Mouse (Mus musculus) midbrain, embryonic 16.5 days (tissue): ENCODE results near the gene Cog6. TPM values are rescaled to one million over a fixed set of nuclear protein-coding genes. Genes with fewer than 3 reads are reported as not detected.

Experiments
- ATAC-seq: fragments of 200-750 bp; cut with Nextera tagmentation; 2 replicates; pipeline ENCODE4 v1.8.0; 2017; ENCODE audit warnings: moderate TSS enrichment
- H3K27ac ChIP-seq: fragments of 300-500 bp; sonication (generic); 2 replicates; pipeline ENCODE4 v1.5.1; 2014; ENCODE audit warnings: mild to moderate bottlenecking, low read length, mixed read lengths
- H3K27me3 ChIP-seq: fragments of 300-500 bp; sonication (generic); 2 replicates; pipeline ENCODE4 v1.6.1; 2014; ENCODE audit warnings: low read depth, low read length, mixed read lengths; ENCODE audit not compliant: control insufficient read depth, insufficient read depth
- H3K36me3 ChIP-seq: fragments of 300-500 bp; sonication (generic); 2 replicates; pipeline ENCODE4 v1.6.1; 2014; ENCODE audit warnings: mild to moderate bottlenecking, low read length, moderate library complexity, mixed read lengths; ENCODE audit not compliant: control insufficient read depth, insufficient read depth
- H3K4me1 ChIP-seq: fragments of 300-500 bp; sonication (generic); 2 replicates; pipeline ENCODE4 v1.6.1; 2014; ENCODE audit warnings: mild to moderate bottlenecking, low read length, mixed read lengths; ENCODE audit not compliant: control insufficient read depth, insufficient read depth
- H3K4me2 ChIP-seq: fragments of 300-500 bp; sonication (generic); 2 replicates; pipeline ENCODE4 v1.6.1; 2014; ENCODE audit warnings: mild to moderate bottlenecking, low read length, mixed read lengths
- H3K4me3 ChIP-seq: fragments of 300-500 bp; sonication (generic); 2 replicates; pipeline ENCODE4 v1.5.1; 2014; ENCODE audit warnings: low read depth, mild to moderate bottlenecking, low read length, moderate library complexity, mixed read lengths
- H3K9ac ChIP-seq: fragments of 300-500 bp; sonication (generic); 2 replicates; pipeline ENCODE4 v1.6.1; 2014; ENCODE audit warnings: low read depth, low read length, mixed read lengths
- H3K9me3 ChIP-seq: fragments of 300-500 bp; sonication (generic); replicated peaks from 2 replicates; pipeline ENCODE4 v1.6.1; 2014; ENCODE audit warnings: mild to moderate bottlenecking, low read length, mixed read lengths; ENCODE audit not compliant: control insufficient read depth, poor library complexity, severe bottlenecking
- WGBS: fragments of 180-500 bp; shearing (Covaris S2); extraction: QIAGEN DNeasy Blood & Tissue Kit; methylation state at CpG from one replicate; pipeline ENCODE4 v1.1.7; 2014; 5-methylcytosine and 5-hydroxymethylcytosine counted together
- polyA plus RNA-seq: library from polyadenylated mRNA; unstranded; fragments of >200 nt; fragmentation: Nextera tagmentation; extraction: Ambion mirVana; gene quantifications from 2 replicates; pipeline ENCODE4 v1.2.1, GENCODE M21; 2015

The Cog6 gene
- polyA plus RNA-seq, 1 experiment from 2014 or later, result 60.0 TPM

DNA sequence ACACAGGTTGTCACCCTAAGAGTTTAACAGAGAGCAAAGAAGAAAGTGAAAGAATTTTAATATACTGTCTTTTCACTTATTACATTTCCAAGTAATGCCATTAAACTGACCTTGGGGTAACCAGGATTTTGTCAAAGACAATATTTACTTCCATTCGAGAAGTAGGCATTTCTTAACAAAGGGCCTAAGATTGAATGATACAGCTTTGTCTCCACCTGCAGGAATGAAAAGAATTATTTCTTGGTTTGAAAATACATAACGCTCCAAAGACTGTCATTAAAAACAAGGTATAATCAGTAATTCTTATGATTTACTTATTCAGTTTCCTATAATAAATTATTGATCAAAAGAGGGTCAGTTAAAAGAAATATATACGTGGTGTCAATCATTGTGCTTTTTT is 55.4 kb downstream of the Cog6 start:
- no peak for ATAC-seq
- Histone ChIP-seq H3K4me2 (no peak overlapping the region), H3K4me1 (no peaks in the 10 kb centered on the region), H3K9me3 (no peaks in the 10 kb centered on the region), H3K36me3 (no peaks in the 10 kb centered on the region), H3K27me3 (no peaks in the 10 kb centered on the region), H3K4me3 (no peak overlapping the region), H3K9ac (no peak overlapping the region), H3K27ac (no peak overlapping the region)
- WGBS, result 87% methylated on average over 3 of the region's 3 CpGs

DNA sequence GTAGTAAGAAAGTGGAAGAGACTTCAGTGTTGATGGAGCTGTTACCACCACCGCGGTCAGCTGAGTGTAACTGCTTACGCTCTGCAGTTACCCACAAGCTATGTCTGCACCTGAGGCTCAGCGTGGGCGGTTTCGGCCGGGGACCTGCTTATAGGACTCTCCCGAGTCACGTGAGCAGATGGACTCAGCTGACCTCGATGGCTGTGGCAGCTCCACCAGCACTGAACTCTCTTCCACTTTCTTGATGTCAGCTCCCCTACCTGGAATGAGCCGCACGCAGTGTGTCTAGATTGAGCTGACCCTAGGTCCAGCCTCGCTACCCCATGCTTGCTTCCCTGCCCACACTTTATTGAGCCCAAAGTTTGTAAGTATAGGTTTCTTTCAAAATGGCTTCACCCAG is 56.1 kb downstream of the Cog6 start:
- Histone ChIP-seq H3K27me3 (no peaks in the 10 kb centered on the region), H3K4me1 (no peaks in the 10 kb centered on the region), H3K9me3 (no peaks in the 10 kb centered on the region), H3K36me3 (no peaks in the 10 kb centered on the region), H3K27ac (no peak overlapping the region), H3K4me2 (no peak overlapping the region), H3K9ac (no peak overlapping the region), H3K4me3 (no peak overlapping the region)
- no peak for ATAC-seq
- WGBS, result 97% methylated on average over 13 of the region's 13 CpGs

DNA sequence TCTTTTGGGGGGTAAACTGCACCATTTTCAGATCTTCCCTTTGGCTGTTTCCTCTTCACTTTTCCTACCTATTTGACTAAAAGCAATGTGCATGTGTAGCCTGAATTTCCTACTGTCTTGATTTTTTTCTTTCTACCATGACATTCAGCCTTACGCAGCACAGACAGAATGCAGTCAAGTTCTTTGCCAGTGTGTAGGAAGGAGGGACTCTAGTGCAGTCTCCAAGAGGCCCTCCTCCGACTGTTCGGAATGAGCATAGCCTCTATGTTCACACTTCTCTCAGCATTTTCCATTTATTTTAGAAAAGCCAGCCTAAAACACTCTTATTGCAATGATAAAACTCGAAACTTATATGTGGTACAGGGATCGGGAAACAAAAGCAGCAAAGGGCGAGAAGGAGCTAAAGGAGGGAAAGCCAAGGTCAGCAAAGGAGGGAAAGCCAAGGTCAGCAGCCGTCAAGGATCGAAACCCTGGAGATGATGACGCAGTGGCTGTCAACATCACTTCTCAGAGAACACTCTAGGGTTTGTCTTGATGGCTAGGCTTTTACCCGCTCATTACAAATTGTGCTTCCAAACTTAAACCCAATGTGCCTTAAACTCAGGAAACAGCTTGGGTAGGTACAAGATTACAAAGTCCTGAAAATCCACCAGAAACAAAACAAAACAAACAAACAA is 58.5 kb downstream of the Cog6 start:
- 92% methylated on average over 10 of the region's 10 CpGs for WGBS
- no peak overlapping the region for H3K4me3 ChIP-seq
- H3K27me3 ChIP-seq, result no peaks in the 10 kb centered on the region
- no peak overlapping the region for H3K27ac ChIP-seq
- H3K9me3 ChIP-seq, result no peaks in the 10 kb centered on the region
- no peaks in the 10 kb centered on the region for H3K36me3 ChIP-seq
- H3K4me1 ChIP-seq, result no peaks in the 10 kb centered on the region
- no peak overlapping the region for H3K4me2 ChIP-seq
- no peak overlapping the region for H3K9ac ChIP-seq
- ATAC-seq, result no peak

DNA sequence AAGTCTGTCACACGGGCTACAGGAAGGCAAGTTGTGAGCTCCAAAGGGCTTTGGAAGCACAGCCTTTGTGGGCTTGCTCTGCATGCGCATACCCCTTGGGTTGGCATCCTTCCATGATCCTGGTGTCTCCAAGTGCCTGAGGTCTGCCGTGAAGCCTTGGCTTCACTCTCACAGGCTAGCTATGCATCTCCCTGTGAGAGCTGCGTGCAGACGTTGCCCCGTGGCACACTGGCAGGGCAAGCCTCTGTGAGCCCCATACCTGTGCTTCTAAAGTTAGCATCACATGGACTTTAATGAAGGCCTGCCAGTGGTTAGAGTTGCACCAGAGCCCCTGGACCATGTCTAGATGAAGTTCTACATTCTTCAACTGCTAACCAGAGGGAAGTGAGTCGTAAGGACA is 59.2 kb downstream of the Cog6 start:
- Histone ChIP-seq H3K4me1 (no peaks in the 10 kb centered on the region), H3K27me3 (no peaks in the 10 kb centered on the region), H3K27ac (no peak overlapping the region), H3K36me3 (no peaks in the 10 kb centered on the region), H3K9me3 (no peaks in the 10 kb centered on the region), H3K9ac (no peak overlapping the region), H3K4me2 (no peak overlapping the region), H3K4me3 (no peak overlapping the region)
- ATAC-seq, result no peak
- 91% methylated on average over 7 of the region's 7 CpGs for WGBS

DNA sequence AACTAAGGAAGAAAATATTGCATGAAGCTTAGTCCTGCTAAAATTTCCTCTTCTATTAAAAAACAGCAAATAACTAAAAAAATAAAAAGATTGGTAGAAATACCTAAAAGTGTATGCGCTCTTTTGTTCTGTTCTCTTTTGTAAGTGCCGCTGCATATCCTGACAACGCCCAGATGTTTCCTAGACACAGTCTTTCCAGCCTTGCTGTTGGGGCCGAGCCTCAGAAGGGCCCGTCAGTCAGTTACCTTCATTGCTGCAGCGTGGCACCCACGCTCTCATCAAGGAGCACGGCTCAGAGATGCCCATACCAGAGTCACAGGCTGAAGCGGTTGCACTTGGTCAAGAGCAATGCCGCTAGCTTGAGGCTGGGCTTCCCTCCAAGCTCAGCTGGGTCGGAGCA is 60.8 kb downstream of the Cog6 start:
- no peaks in the 10 kb centered on the region for H3K27me3 ChIP-seq
- H3K4me1 ChIP-seq, result no peaks in the 10 kb centered on the region
- 87% methylated on average over 11 of the region's 11 CpGs for WGBS
- no peak overlapping the region for H3K9ac ChIP-seq
- H3K9me3 ChIP-seq, result no peaks in the 10 kb centered on the region
- no peak overlapping the region for H3K4me3 ChIP-seq
- H3K27ac ChIP-seq, result no peak overlapping the region
- no peak for ATAC-seq
- no peaks in the 10 kb centered on the region for H3K36me3 ChIP-seq
- no peak overlapping the region for H3K4me2 ChIP-seq

DNA sequence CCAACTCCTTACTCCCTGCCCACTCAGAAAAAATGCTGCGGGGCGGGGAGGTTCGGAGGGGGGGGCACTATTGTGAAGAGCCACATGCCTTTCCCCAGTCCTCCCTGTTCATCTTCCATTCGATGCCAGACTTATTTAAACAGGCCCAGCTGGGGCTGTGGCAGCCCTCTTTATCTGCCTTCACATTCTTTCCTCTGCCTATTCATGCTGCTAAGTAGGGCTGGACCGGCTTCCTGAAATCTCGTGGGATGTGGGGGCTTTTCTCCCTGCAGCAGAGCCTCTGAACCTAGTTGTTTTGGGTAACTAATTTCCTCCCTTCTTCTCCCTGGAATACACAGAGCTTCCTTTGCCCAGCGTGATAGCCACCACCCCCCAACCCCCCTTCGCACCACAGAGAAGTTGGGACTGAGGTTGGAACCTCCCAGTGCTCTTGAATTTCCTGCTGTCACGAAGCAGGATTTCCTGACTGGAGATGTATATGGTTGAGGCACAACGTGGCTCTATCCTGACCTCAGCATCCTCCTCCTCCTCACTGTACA is 61.5 kb downstream of the Cog6 start:
- no peaks in the 10 kb centered on the region for H3K27me3 ChIP-seq
- H3K36me3 ChIP-seq, result no peaks in the 10 kb centered on the region
- 0 out of 2 replicates have a peak, but pooled peaks have one; percentile 17 for ATAC-seq
- no peak overlapping the region for H3K4me2 ChIP-seq
- H3K9ac ChIP-seq, result no peak overlapping the region
- H3K9me3 ChIP-seq, result no peaks in the 10 kb centered on the region
- H3K4me1 ChIP-seq, result no peaks in the 10 kb centered on the region
- no peak overlapping the region for H3K4me3 ChIP-seq
- WGBS, result 9% methylated on average over 10 of the region's 10 CpGs
- no peak overlapping the region for H3K27ac ChIP-seq

DNA sequence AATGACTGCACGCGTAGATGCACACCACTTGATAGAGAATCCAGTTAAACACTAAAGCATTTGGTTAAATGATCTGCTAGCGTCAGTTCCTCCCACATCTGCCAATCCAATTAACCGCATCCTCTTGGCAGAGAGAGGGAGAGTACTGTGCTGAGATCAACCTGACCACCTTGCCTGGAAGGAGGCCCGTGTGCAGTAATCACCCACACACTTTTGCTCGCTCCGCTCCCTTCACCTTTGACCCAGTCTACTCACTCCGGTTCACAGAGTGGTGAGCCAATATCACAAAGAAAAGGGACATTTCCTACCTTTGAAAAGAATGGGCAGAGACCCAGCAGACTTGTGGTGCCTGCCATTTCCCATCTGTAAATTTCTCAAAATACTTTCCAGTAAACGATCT is 62.4 kb downstream of the Cog6 start:
- Histone ChIP-seq H3K27me3 (no peaks in the 10 kb centered on the region), H3K9ac (no peak overlapping the region), H3K9me3 (no peaks in the 10 kb centered on the region), H3K4me1 (no peaks in the 10 kb centered on the region), H3K4me2 (no peak overlapping the region), H3K4me3 (no peak overlapping the region), H3K27ac (no peak overlapping the region), H3K36me3 (no peaks in the 10 kb centered on the region)
- 60% methylated on average over 9 of the region's 9 CpGs for WGBS
- no peak for ATAC-seq

DNA sequence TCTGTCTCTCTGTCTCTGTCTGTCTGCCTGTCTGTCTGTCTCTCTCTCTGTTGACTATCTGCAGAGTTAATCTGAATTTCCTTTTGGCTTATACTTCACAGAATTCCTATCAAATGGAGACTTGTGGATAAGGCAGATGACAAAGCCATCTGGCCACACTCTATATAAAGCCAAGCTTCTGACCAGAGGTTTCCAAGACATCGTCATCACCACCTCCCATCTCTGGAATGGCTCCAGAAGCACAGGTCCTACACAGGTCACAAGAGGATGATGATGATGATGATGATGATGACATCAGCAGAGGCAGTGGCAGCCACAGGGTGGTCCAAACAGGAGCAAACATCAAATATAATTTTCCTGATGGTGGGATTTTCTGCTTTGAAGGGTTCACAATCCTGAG is 63.2 kb downstream of the Cog6 start:
- no peaks in the 10 kb centered on the region for H3K9me3 ChIP-seq
- no peak overlapping the region for H3K9ac ChIP-seq
- H3K27ac ChIP-seq, result no peak overlapping the region
- no peak overlapping the region for H3K4me2 ChIP-seq
- no peaks in the 10 kb centered on the region for H3K27me3 ChIP-seq
- H3K36me3 ChIP-seq, result no peaks in the 10 kb centered on the region
- ATAC-seq, result no peak
- no peak overlapping the region for H3K4me3 ChIP-seq
- 94% methylated on average over 1 of the region's 1 CpGs for whole genome bisulfite sequencing
- no peaks in the 10 kb centered on the region for H3K4me1 ChIP-seq

DNA sequence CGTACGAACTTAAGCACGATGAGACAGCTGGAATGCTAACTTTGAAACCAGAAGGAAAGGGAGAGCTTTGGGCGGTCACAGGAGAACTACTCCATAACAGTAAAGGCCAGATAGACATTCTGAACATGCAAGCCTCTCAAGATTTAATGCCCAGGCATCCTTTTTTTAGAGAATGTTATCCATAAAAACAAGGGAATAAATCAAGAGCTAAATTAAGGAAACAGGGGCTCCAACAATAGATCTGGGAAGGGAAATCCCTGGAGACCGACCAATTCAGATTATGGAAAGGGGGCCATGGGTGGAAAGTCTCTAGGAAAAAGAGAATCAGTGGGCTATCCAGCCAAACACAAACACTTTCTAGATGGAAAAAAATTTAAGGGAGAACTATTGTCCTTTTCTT is 68.2 kb downstream of the Cog6 start:
- WGBS, result 92% methylated on average over 5 of the region's 5 CpGs
- no peak overlapping the region for H3K4me2 ChIP-seq
- no peak overlapping the region for H3K9ac ChIP-seq
- H3K4me3 ChIP-seq, result no peak overlapping the region
- H3K27ac ChIP-seq, result no peak overlapping the region
- no peaks in the 10 kb centered on the region for H3K4me1 ChIP-seq
- no peak for ATAC-seq
- no peaks in the 10 kb centered on the region for H3K9me3 ChIP-seq
- no peaks in the 10 kb centered on the region for H3K27me3 ChIP-seq
- no peaks in the 10 kb centered on the region for H3K36me3 ChIP-seq
